Mouse (Mus musculus): ENCODE measurements around the gene Mmp21. TPM values are rescaled to one million over a fixed set of nuclear protein-coding genes. Genes with fewer than 3 reads are reported as not detected.

Gene Mmp21
- 0.11 and 0.23 TPM in 2 replicates for polyA plus RNA-seq (2014; fragmentation: Nextera tagmentation; extraction: Ambion mirVana)

DNA sequence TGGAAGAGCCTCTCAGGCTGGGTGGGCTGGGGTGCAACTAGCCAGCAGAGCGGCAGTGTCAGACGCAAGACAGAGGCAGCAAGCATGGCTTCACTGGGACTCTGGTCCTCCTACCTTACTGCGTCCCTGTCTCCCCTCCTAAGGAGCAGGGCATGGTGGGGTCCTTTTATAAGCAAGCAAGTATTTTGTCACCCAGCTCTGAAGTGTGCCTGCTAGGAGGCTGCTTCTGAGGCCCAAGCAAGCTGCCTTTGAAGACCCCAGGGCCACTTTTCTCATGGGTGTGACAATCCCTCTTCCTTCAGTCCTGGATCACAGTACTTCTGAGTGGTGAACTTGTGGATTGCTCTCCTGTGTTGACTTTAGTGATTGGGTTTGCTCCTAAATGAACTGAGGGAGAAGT is at the start of gene Mmp21:
Gene Mmp21, minus strand, starts transcription at position 101 of the 400 bp plus-strand sequence.
- Histone ChIP-seq H3K9me3 (replicated peaks; ENCODE audit: control insufficient read depth, low read length) (no peaks in the 10 kb centered on the region), H3K27me3 (ENCODE audit: control insufficient read depth, insufficient read depth, low read length) (no peaks in the 10 kb centered on the region), H3K9ac (ENCODE audit: low read depth, low read length) (no peak within 1 kb of the TSS), H3K4me3 (ENCODE audit: low read depth, low read length) (no peak within 1 kb of the TSS), H3K4me2 (no peak within 1 kb of the TSS), H3K36me3 (ENCODE audit: control insufficient read depth, insufficient read depth, low read length) (0 out of 2 replicates have a peak, but pooled peaks cover 3% of the 10 kb centered on the region), H3K4me1 (ENCODE audit: control insufficient read depth, insufficient read depth, low read length) (no peaks in the 10 kb centered on the region), H3K27ac (ENCODE audit: low read depth, low read length) (no peak within 1 kb of the TSS)
- 70% methylated on average over 3 of the region's 3 CpGs for WGBS (ENCODE audit: insufficient replicate concordance)
- ATAC-seq (replicated peaks; ENCODE audit: insufficient number of reproducible peaks, low FRiP score, low TSS enrichment) = no peak

GRCm38 (mm10) chr7:133729351-133729750 is 49.5 kb upstream of the Mmp21 start:
- no peak overlapping the region for H3K9ac ChIP-seq (ENCODE audit: low read depth, low read length)
- peaks cover 2% of the 10 kb centered on the region; the same call in 1 of the 2 replicates for H3K36me3 ChIP-seq (ENCODE audit: control insufficient read depth, insufficient read depth, low read length)
- H3K9me3 ChIP-seq (replicated peaks; ENCODE audit: control insufficient read depth, low read length) = no peaks in the 10 kb centered on the region
- no peak for ATAC-seq (replicated peaks; ENCODE audit: insufficient number of reproducible peaks, low FRiP score, low TSS enrichment)
- H3K27me3 ChIP-seq (ENCODE audit: control insufficient read depth, insufficient read depth, low read length) = no peaks in the 10 kb centered on the region
- no peak overlapping the region for H3K4me2 ChIP-seq
- no peak overlapping the region; the same call in 1 of the 2 replicates for H3K27ac ChIP-seq (ENCODE audit: low read depth, low read length)
- WGBS (ENCODE audit: insufficient replicate concordance) = 69% methylated on average over 5 of the region's 5 CpGs
- H3K4me3 ChIP-seq (ENCODE audit: low read depth, low read length) = no peak overlapping the region
- H3K4me1 ChIP-seq (ENCODE audit: control insufficient read depth, insufficient read depth, low read length) = peaks cover 30% of the 10 kb centered on the region

GRCm38 (mm10) chr7:133727027-133727426 is 47.2 kb upstream of the Mmp21 start:
- no peak overlapping the region for H3K27ac ChIP-seq (ENCODE audit: low read depth, low read length)

DNA sequence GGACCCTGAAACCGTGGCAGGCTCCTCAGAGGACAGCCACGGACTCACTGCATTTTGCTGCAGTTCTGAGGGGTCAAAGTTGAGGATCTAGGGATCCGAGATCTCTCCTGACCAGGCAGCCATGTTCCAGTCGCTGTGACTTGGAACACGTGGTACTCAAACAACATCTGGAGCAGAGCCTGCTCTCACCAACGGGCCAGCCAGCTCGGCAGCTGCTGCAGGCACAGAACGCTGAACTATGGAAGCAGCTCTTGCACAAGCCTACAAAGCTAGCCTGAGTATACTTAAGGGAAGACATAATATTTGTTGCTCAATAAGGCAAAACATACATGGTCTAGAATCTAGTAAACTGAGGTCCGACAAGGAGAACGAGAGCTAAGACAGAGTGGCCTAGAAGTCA is 45.7 kb upstream of the Mmp21 start:
- Histone ChIP-seq H3K9ac (ENCODE audit: low read depth, low read length) (no peak overlapping the region), H3K4me3 (ENCODE audit: low read depth, low read length) (no peak overlapping the region), H3K4me2 (no peak overlapping the region), H3K9me3 (replicated peaks; ENCODE audit: control insufficient read depth, low read length) (no peaks in the 10 kb centered on the region), H3K27ac (ENCODE audit: low read depth, low read length) (no peak overlapping the region), H3K36me3 (ENCODE audit: control insufficient read depth, insufficient read depth, low read length) (peaks cover 15% of the 10 kb centered on the region), H3K27me3 (ENCODE audit: control insufficient read depth, insufficient read depth, low read length) (no peaks in the 10 kb centered on the region), H3K4me1 (ENCODE audit: control insufficient read depth, insufficient read depth, low read length) (peaks cover 9% of the 10 kb centered on the region)
- ATAC-seq (replicated peaks; ENCODE audit: insufficient number of reproducible peaks, low FRiP score, low TSS enrichment) = no peak
- 83% methylated on average over 10 of the region's 10 CpGs for WGBS (ENCODE audit: insufficient replicate concordance)

More at GRCm38 (mm10) chr7:133727027-133727426, 47.2 kb upstream of the Mmp21 start:
- peaks cover 23% of the 10 kb centered on the region for H3K4me1 ChIP-seq (ENCODE audit: control insufficient read depth, insufficient read depth, low read length)
- WGBS (ENCODE audit: insufficient replicate concordance) = 54% methylated on average over 6 of the region's 6 CpGs
- H3K4me3 ChIP-seq (ENCODE audit: low read depth, low read length) = no peak overlapping the region
- H3K4me2 ChIP-seq = no peak overlapping the region
- ATAC-seq (replicated peaks; ENCODE audit: insufficient number of reproducible peaks, low FRiP score, low TSS enrichment) = no peak
- H3K9me3 ChIP-seq (replicated peaks; ENCODE audit: control insufficient read depth, low read length) = no peaks in the 10 kb centered on the region
- peaks cover 9% of the 10 kb centered on the region; the same call in 1 of the 2 replicates for H3K36me3 ChIP-seq (ENCODE audit: control insufficient read depth, insufficient read depth, low read length)
- no peaks in the 10 kb centered on the region for H3K27me3 ChIP-seq (ENCODE audit: control insufficient read depth, insufficient read depth, low read length)
- no peak overlapping the region for H3K9ac ChIP-seq (ENCODE audit: low read depth, low read length)

- Histone ChIP-seq H3K4me2 (no peak overlapping the region), H3K4me3 (ENCODE audit: low read depth, low read length) (no peak overlapping the region), H3K9ac (ENCODE audit: low read depth, low read length) (no peak overlapping the region), H3K27me3 (ENCODE audit: control insufficient read depth, insufficient read depth, low read length) (no peaks in the 10 kb centered on the region), H3K4me1 (ENCODE audit: control insufficient read depth, insufficient read depth, low read length) (peaks cover 5% of the 10 kb centered on the region; the same call in 1 of the 2 replicates), H3K36me3 (ENCODE audit: control insufficient read depth, insufficient read depth, low read length) (peaks cover 20% of the 10 kb centered on the region), H3K9me3 (replicated peaks; ENCODE audit: control insufficient read depth, low read length) (no peaks in the 10 kb centered on the region), H3K27ac (ENCODE audit: low read depth, low read length) (no peak overlapping the region)
- WGBS (ENCODE audit: insufficient replicate concordance) = 86% methylated on average over 10 of the region's 10 CpGs
- ATAC-seq (replicated peaks; ENCODE audit: insufficient number of reproducible peaks, low FRiP score, low TSS enrichment) = no peak
Measured at GRCm38 (mm10) chr7:133724844-133725243, 45.0 kb upstream of the Mmp21 start.

DNA sequence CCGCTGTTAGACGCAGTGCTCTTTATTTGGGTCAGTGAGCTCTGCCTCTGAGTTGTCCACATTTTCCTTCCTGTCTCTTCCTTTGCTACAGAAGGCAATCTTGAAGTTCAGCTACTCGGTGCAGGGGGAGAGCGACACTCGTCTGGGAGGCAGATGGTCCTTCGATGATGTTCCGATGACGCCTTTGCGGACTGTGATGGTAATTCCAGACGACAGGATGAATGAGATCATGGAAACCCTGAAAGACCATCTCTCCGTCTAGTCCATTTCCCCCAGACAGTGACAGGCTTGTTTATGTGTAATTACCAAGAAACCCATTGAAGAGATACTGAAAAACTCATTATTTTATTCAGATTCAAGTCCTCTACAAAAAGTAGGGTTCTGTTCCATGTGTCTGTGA is 40.8 kb upstream of the Mmp21 start:
- Histone ChIP-seq H3K36me3 (ENCODE audit: control insufficient read depth, insufficient read depth, low read length) (peaks cover 37% of the 10 kb centered on the region), H3K27me3 (ENCODE audit: control insufficient read depth, insufficient read depth, low read length) (no peaks in the 10 kb centered on the region), H3K9ac (ENCODE audit: low read depth, low read length) (no peak overlapping the region), H3K27ac (ENCODE audit: low read depth, low read length) (no peak overlapping the region), H3K4me2 (no peak overlapping the region), H3K4me1 (ENCODE audit: control insufficient read depth, insufficient read depth, low read length) (no peaks in the 10 kb centered on the region), H3K9me3 (replicated peaks; ENCODE audit: control insufficient read depth, low read length) (no peaks in the 10 kb centered on the region), H3K4me3 (ENCODE audit: low read depth, low read length) (no peak overlapping the region)
- ATAC-seq (replicated peaks; ENCODE audit: insufficient number of reproducible peaks, low FRiP score, low TSS enrichment) = no peak
- WGBS (ENCODE audit: insufficient replicate concordance) = 78% methylated on average over 11 of the region's 11 CpGs

DNA sequence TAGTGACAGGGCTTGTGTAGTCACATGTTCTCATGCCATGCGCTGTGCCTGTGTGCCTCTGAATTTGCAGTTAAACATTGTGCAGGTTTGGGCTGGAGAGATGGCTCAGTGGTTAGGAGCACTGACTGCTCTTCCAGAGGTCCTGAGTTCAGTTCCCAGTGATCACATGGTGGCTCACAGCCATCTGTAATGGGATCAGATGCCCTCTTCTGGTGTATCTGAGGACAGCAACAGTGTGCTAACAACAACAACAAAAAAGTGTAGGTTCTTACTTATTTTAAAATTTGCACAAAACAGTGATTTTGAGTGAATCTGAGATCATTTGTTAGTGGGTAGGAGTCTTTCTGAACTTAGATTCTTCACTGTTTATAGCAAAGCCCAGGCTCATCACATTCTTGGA is 38.7 kb upstream of the Mmp21 start:
- Histone ChIP-seq H3K27me3 (ENCODE audit: control insufficient read depth, insufficient read depth, low read length) (no peaks in the 10 kb centered on the region), H3K36me3 (ENCODE audit: control insufficient read depth, insufficient read depth, low read length) (peaks cover 39% of the 10 kb centered on the region), H3K4me2 (no peak overlapping the region), H3K4me3 (ENCODE audit: low read depth, low read length) (no peak overlapping the region), H3K9ac (ENCODE audit: low read depth, low read length) (no peak overlapping the region), H3K27ac (ENCODE audit: low read depth, low read length) (no peak overlapping the region), H3K4me1 (ENCODE audit: control insufficient read depth, insufficient read depth, low read length) (no peaks in the 10 kb centered on the region), H3K9me3 (replicated peaks; ENCODE audit: control insufficient read depth, low read length) (no peaks in the 10 kb centered on the region)
- ATAC-seq (replicated peaks; ENCODE audit: insufficient number of reproducible peaks, low FRiP score, low TSS enrichment) = no peak
- 91% methylated on average over 1 of the region's 1 CpGs for whole genome bisulfite sequencing (ENCODE audit: insufficient replicate concordance)

GRCm38 (mm10) chr7:133715387-133715786 is 35.5 kb upstream of the Mmp21 start:
- Histone ChIP-seq H3K4me1 (ENCODE audit: control insufficient read depth, insufficient read depth, low read length) (no peaks in the 10 kb centered on the region), H3K9ac (ENCODE audit: low read depth, low read length) (no peak overlapping the region), H3K4me2 (no peak overlapping the region), H3K27ac (ENCODE audit: low read depth, low read length) (no peak overlapping the region), H3K36me3 (ENCODE audit: control insufficient read depth, insufficient read depth, low read length) (peaks cover 33% of the 10 kb centered on the region), H3K27me3 (ENCODE audit: control insufficient read depth, insufficient read depth, low read length) (no peaks in the 10 kb centered on the region), H3K4me3 (ENCODE audit: low read depth, low read length) (no peak overlapping the region), H3K9me3 (replicated peaks; ENCODE audit: control insufficient read depth, low read length) (no peaks in the 10 kb centered on the region)
- no peak for ATAC-seq (replicated peaks; ENCODE audit: insufficient number of reproducible peaks, low FRiP score, low TSS enrichment)
- WGBS (ENCODE audit: insufficient replicate concordance) = 85% methylated on average over 4 of the region's 4 CpGs

DNA sequence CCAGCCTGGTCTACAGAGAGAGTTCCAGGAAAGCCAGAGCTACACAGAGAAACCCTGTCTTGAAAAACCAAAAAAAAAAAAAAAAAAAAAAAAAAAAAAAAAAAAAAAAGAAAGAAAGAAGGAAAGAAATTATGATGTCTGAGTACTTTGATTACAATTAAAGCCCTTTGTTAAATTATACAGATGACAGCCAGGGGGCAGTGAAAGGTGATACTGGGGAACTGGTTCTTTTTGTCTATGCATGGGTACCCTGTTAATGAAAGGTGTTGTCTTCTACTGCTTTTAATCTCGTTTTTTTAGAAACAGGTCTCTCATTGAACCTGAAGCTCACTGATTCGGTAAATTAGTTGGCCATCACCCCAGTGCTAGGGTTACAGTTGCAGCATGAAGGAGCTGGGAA is 27.4 kb upstream of the Mmp21 start:
- Histone ChIP-seq H3K36me3 (ENCODE audit: control insufficient read depth, insufficient read depth, low read length) (peaks cover 3% of the 10 kb centered on the region; the same call in 1 of the 2 replicates), H3K4me3 (ENCODE audit: low read depth, low read length) (no peak overlapping the region), H3K9ac (ENCODE audit: low read depth, low read length) (no peak overlapping the region), H3K27ac (ENCODE audit: low read depth, low read length) (no peak overlapping the region), H3K27me3 (ENCODE audit: control insufficient read depth, insufficient read depth, low read length) (no peaks in the 10 kb centered on the region), H3K4me2 (no peak overlapping the region; the same call in 1 of the 2 replicates), H3K4me1 (ENCODE audit: control insufficient read depth, insufficient read depth, low read length) (0 out of 2 replicates have a peak, but pooled peaks cover 4% of the 10 kb centered on the region), H3K9me3 (replicated peaks; ENCODE audit: control insufficient read depth, low read length) (no peaks in the 10 kb centered on the region)
- no peak for ATAC-seq (replicated peaks; ENCODE audit: insufficient number of reproducible peaks, low FRiP score, low TSS enrichment)
- 85% methylated on average over 2 of the region's 2 CpGs for WGBS (ENCODE audit: insufficient replicate concordance)

Measured in heart, embryonic 11.5 days (tissue).